Mouse (Mus musculus): Measurements from ENCODE around the gene Olfr859. TPM values are rescaled to one million over a fixed set of nuclear protein-coding genes. Genes with fewer than 3 reads are reported as not detected.
"Not testable (repeated sequence)": the region's sequence is repeated elsewhere in the genome, so short reads cannot be mapped to it uniquely, and the experiment has no call there.

Gene Olfr859
- polyA plus RNA-seq (2014; fragmentation: Nextera tagmentation; extraction: Ambion mirVana) = not detected in 2 replicates

DNA sequence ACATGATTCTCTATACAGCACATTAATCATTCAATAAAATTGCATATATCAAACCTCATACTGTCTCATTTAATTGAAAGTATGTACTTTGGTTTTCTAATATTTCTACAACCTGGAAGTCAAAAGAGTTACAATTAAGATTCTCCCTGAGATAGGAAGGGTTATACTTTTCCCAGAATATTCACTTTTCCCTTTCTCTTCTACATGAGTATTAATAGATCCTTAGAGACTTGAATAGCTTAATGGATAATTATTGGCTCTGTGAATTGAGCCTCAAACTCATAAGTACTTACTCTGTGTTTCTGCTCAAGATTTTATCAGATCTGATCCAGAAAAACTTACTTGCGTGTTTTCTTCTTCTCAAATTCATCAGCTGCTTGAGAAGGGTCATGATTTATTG, at the start of gene Olfr859:
Olfr859 (plus strand) TSS at position 301 of the 400 bp plus-strand sequence.
- not testable (repeated sequence) for H3K4me1 ChIP-seq (ENCODE audit: control insufficient read depth, insufficient read depth, low read length); H3K9me3 ChIP-seq (ENCODE audit: control insufficient read depth, low read length); H3K4me2 ChIP-seq (ENCODE audit: low read depth, severe bottlenecking); DNase-seq (ENCODE audit: low spot score); H3K9ac ChIP-seq (ENCODE audit: low read length); ATAC-seq (ENCODE audit: insufficient number of reproducible peaks, low FRiP score, low TSS enrichment, low read depth); H3K27me3 ChIP-seq (ENCODE audit: control insufficient read depth, insufficient read depth, low read length); H3K36me3 ChIP-seq (ENCODE audit: control insufficient read depth, insufficient read depth, low read length); H3K4me3 ChIP-seq (ENCODE audit: low read depth, low read length); H3K27ac ChIP-seq (replicated peaks; ENCODE audit: low read depth, low read length)
- 81% methylated on average over 1 of the region's 1 CpGs for WGBS

GRCm38 (mm10) chr9:19769136-19769535, 35.6 kb upstream of the Olfr859 start:
- no peaks in the 10 kb centered on the region for H3K36me3 ChIP-seq (ENCODE audit: control insufficient read depth, insufficient read depth, low read length)
- no peak for DNase-seq (ENCODE audit: low spot score)
- no peak overlapping the region for H3K4me2 ChIP-seq (ENCODE audit: low read depth, severe bottlenecking)
- H3K4me1 ChIP-seq (ENCODE audit: control insufficient read depth, insufficient read depth, low read length) = no peaks in the 10 kb centered on the region
- no peak overlapping the region for H3K27ac ChIP-seq (replicated peaks; ENCODE audit: low read depth, low read length)
- H3K9ac ChIP-seq (ENCODE audit: low read length) = no peak overlapping the region
- no peak overlapping the region for H3K4me3 ChIP-seq (ENCODE audit: low read depth, low read length)
- no peaks in the 10 kb centered on the region for H3K27me3 ChIP-seq (ENCODE audit: control insufficient read depth, insufficient read depth, low read length)
- H3K9me3 ChIP-seq (ENCODE audit: control insufficient read depth, low read length) = 0 out of 2 replicates have a peak, but pooled peaks cover 5% of the 10 kb centered on the region
- 87% methylated on average over 14 of the region's 14 CpGs for WGBS
- no peak for ATAC-seq (ENCODE audit: insufficient number of reproducible peaks, low FRiP score, low TSS enrichment, low read depth)

GRCm38 (mm10) chr9:19769701-19770100, 35.0 kb upstream of the Olfr859 start:
- Histone ChIP-seq H3K9me3 (ENCODE audit: control insufficient read depth, low read length) (0 out of 2 replicates have a peak, but pooled peaks cover 5% of the 10 kb centered on the region), H3K4me1 (ENCODE audit: control insufficient read depth, insufficient read depth, low read length) (no peaks in the 10 kb centered on the region), H3K9ac (ENCODE audit: low read length) (no peak overlapping the region), H3K36me3 (ENCODE audit: control insufficient read depth, insufficient read depth, low read length) (no peaks in the 10 kb centered on the region), H3K4me2 (ENCODE audit: low read depth, severe bottlenecking) (no peak overlapping the region), H3K4me3 (ENCODE audit: low read depth, low read length) (no peak overlapping the region), H3K27ac (replicated peaks; ENCODE audit: low read depth, low read length) (no peak overlapping the region), H3K27me3 (ENCODE audit: control insufficient read depth, insufficient read depth, low read length) (no peaks in the 10 kb centered on the region)
- 94% methylated on average over 14 of the region's 14 CpGs for WGBS
- DNase-seq (ENCODE audit: low spot score) (no peak), ATAC-seq (ENCODE audit: insufficient number of reproducible peaks, low FRiP score, low TSS enrichment, low read depth) (no peak)

- Histone ChIP-seq H3K36me3 (ENCODE audit: control insufficient read depth, insufficient read depth, low read length) (no peaks in the 10 kb centered on the region), H3K4me2 (ENCODE audit: low read depth, severe bottlenecking) (no peak within 1 kb of the TSS), H3K27ac (replicated peaks; ENCODE audit: low read depth, low read length) (no peak within 1 kb of the TSS), H3K4me1 (ENCODE audit: control insufficient read depth, insufficient read depth, low read length) (no peaks in the 10 kb centered on the region), H3K9ac (ENCODE audit: low read length) (no peak within 1 kb of the TSS), H3K4me3 (ENCODE audit: low read depth, low read length) (no peak within 1 kb of the TSS), H3K9me3 (ENCODE audit: control insufficient read depth, low read length) (no peaks in the 10 kb centered on the region), H3K27me3 (ENCODE audit: control insufficient read depth, insufficient read depth, low read length) (no peaks in the 10 kb centered on the region)
- ATAC-seq (ENCODE audit: insufficient number of reproducible peaks, low FRiP score, low TSS enrichment, low read depth) (no peak), DNase-seq (ENCODE audit: low spot score) (no peak)
Measured at GRCm38 (mm10) chr9:19779983-19780382, 24.7 kb upstream of the Olfr859 start, which contains the start of gene Olfr58. Gene Olfr58, plus strand, starts transcription at chr9:19780283.

GRCm38 (mm10) chr9:19803000-19803399, 1.7 kb upstream of the Olfr859 start:
- Histone ChIP-seq H3K27me3 (ENCODE audit: control insufficient read depth, insufficient read depth, low read length) (no peaks in the 10 kb centered on the region), H3K36me3 (ENCODE audit: control insufficient read depth, insufficient read depth, low read length) (no peaks in the 10 kb centered on the region), H3K9ac (ENCODE audit: low read length) (no peak overlapping the region), H3K4me2 (ENCODE audit: low read depth, severe bottlenecking) (no peak overlapping the region), H3K4me1 (ENCODE audit: control insufficient read depth, insufficient read depth, low read length) (no peaks in the 10 kb centered on the region), H3K4me3 (ENCODE audit: low read depth, low read length) (no peak overlapping the region), H3K27ac (replicated peaks; ENCODE audit: low read depth, low read length) (no peak overlapping the region), H3K9me3 (ENCODE audit: control insufficient read depth, low read length) (peaks cover 3% of the 10 kb centered on the region; the same call in 1 of the 2 replicates)
- ATAC-seq (ENCODE audit: insufficient number of reproducible peaks, low FRiP score, low TSS enrichment, low read depth) (no peak), DNase-seq (ENCODE audit: low spot score) (no peak)
- 71% methylated on average over 1 of the region's 1 CpGs for WGBS

GRCm38 (mm10) chr9:19849647-19850046, 44.9 kb downstream of the Olfr859 start, which contains the start of gene Olfr860:
Gene Olfr860, minus strand, starts transcription at chr9:19849747.
- Histone ChIP-seq H3K4me3 (ENCODE audit: low read depth, low read length) (no peak within 1 kb of the TSS), H3K9me3 (ENCODE audit: control insufficient read depth, low read length) (no peaks in the 10 kb centered on the region), H3K27me3 (ENCODE audit: control insufficient read depth, insufficient read depth, low read length) (no peaks in the 10 kb centered on the region), H3K36me3 (ENCODE audit: control insufficient read depth, insufficient read depth, low read length) (no peaks in the 10 kb centered on the region), H3K27ac (replicated peaks; ENCODE audit: low read depth, low read length) (no peak within 1 kb of the TSS), H3K4me2 (ENCODE audit: low read depth, severe bottlenecking) (no peak within 1 kb of the TSS), H3K4me1 (ENCODE audit: control insufficient read depth, insufficient read depth, low read length) (no peaks in the 10 kb centered on the region), H3K9ac (ENCODE audit: low read length) (no peak within 1 kb of the TSS)
- no peak for ATAC-seq (ENCODE audit: insufficient number of reproducible peaks, low FRiP score, low TSS enrichment, low read depth)
- no peak for DNase-seq (ENCODE audit: low spot score)
- 83% methylated on average over 1 of the region's 1 CpGs for WGBS

Other genes with a start within 250 kb of the Olfr859 start
- gene Olfr854, start 237.5 kb upstream of the Olfr859 start, polyA plus RNA-seq (2014; fragmentation: Nextera tagmentation; extraction: Ambion mirVana) = not detected in 2 replicates
- gene Olfr855, start 222.3 kb upstream of the Olfr859 start, polyA plus RNA-seq (2014; fragmentation: Nextera tagmentation; extraction: Ambion mirVana) = not detected in 2 replicates
- 36.4 and 39.2 TPM in 2 replicates for gene Zfp317, start 182.8 kb upstream of the Olfr859 start, polyA plus RNA-seq (2014; fragmentation: Nextera tagmentation; extraction: Ambion mirVana)
- gene Olfr857, start 95.5 kb upstream of the Olfr859 start, polyA plus RNA-seq (2014; fragmentation: Nextera tagmentation; extraction: Ambion mirVana) = not detected in 2 replicates
- gene Olfr58, start 24.6 kb upstream of the Olfr859 start, polyA plus RNA-seq (2014; fragmentation: Nextera tagmentation; extraction: Ambion mirVana) = not detected in 2 replicates
- not detected in 2 replicates for gene Olfr860, start 44.8 kb downstream of the Olfr859 start, polyA plus RNA-seq (2014; fragmentation: Nextera tagmentation; extraction: Ambion mirVana)
- not detected in 2 replicates for gene Olfr862, start 83.1 kb downstream of the Olfr859 start, polyA plus RNA-seq (2014; fragmentation: Nextera tagmentation; extraction: Ambion mirVana)
- 0.20 TPM in 2 replicates for gene Olfr77, start 112.0 kb downstream of the Olfr859 start, polyA plus RNA-seq (2014; fragmentation: Nextera tagmentation; extraction: Ambion mirVana)
- gene Olfr866, start 223.1 kb downstream of the Olfr859 start, polyA plus RNA-seq (2014; fragmentation: Nextera tagmentation; extraction: Ambion mirVana) = not detected in 2 replicates

Measured in limb, embryonic 11.5 days (tissue).